Mouse (Mus musculus) ES-Bruce4 (cell line): ENCODE measurements around the gene Fkbpl. TPM values are rescaled to one million over a fixed set of nuclear protein-coding genes. Genes with fewer than 3 reads are reported as not detected.

ENCODE experiments used
- H3K27ac ChIP-seq: 2 replicates; pipeline ENCODE4 v1.5.1; 2012; ENCODE audit warnings: low read length, inconsistent platforms; ENCODE audit not compliant: insufficient read depth
- H3K27me3 ChIP-seq: 2 replicates; pipeline ENCODE4 v1.6.1; 2012; ENCODE audit warnings: mild to moderate bottlenecking, low read length, inconsistent platforms; ENCODE audit not compliant: control insufficient read depth, poor library complexity, insufficient read depth, severe bottlenecking
- H3K36me3 ChIP-seq: 2 replicates; pipeline ENCODE4 v1.6.1; 2012; ENCODE audit warnings: inconsistent platforms, mild to moderate bottlenecking, low read length, moderate library complexity; ENCODE audit not compliant: control insufficient read depth, poor library complexity, insufficient read depth, severe bottlenecking
- H3K4me1 ChIP-seq: one replicate; pipeline ENCODE4 v1.8.1; 2011; ENCODE audit warnings: low read length; ENCODE audit not compliant: control insufficient read depth, insufficient read depth
- H3K4me3 ChIP-seq: 2 replicates; pipeline ENCODE4 v1.5.1; 2011; ENCODE audit warnings: low read depth, mild to moderate bottlenecking, low read length
- H3K9ac ChIP-seq: 2 replicates; pipeline ENCODE4 v1.6.1; 2012; ENCODE audit warnings: low read depth, mild to moderate bottlenecking, inconsistent platforms; ENCODE audit not compliant: poor library complexity, severe bottlenecking
- H3K9me3 ChIP-seq: replicated peaks from 2 replicates; pipeline ENCODE4 v1.6.1; 2012; ENCODE audit warnings: mild to moderate bottlenecking, low read length, inconsistent platforms; ENCODE audit not compliant: control insufficient read depth, poor library complexity, insufficient read depth, severe bottlenecking
- CTCF ChIP-seq: IDR thresholded peaks from one replicate; pipeline ENCODE4 v1.8.1; 2011; ENCODE audit warnings: low read depth, low read length
- EP300 ChIP-seq: IDR thresholded peaks from 2 replicates; pipeline ENCODE4 v1.6.1; 2011; ENCODE audit warnings: low read depth, low read length; ENCODE audit not compliant: insufficient read depth
- POLR2A ChIP-seq: IDR thresholded peaks from one replicate; pipeline ENCODE4 v1.8.1; 2011; ENCODE audit warnings: low read length; ENCODE audit not compliant: insufficient read depth
- polyA plus RNA-seq: library from polyadenylated mRNA; stranded (reverse); fragments of >200 nt; gene quantifications from 2 replicates; pipeline ENCODE4 v1.2.4, GENCODE M21; 2011; ENCODE audit warnings: low read depth; ENCODE audit not compliant: missing spikeins, insufficient read depth, insufficient read length

Gene Fkbpl
- polyA plus RNA-seq, 1 experiment = 16.5 TPM

DNA sequence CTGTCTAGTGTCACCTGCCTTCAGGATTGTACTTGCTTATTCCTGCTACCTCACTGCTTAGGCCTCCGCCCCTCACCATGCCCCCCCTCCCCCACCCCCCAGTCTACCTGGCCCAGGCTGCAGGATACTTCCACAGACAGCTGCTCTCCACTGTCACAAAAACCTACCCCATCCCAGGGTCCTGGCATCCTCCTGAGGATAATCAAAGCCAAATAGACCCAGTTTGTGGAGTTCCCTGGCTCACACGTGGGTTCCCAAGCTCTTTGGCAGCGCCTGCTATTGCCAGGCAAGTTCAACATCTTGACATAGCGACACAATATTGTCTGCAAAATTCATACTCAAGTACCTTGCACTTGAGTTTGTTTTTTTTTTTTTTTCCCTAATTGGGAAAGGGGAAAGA is 36.1 kb downstream of the Fkbpl start:
- no peaks in the 10 kb centered on the region for H3K36me3 ChIP-seq
- H3K27ac ChIP-seq = no peak overlapping the region
- no peaks in the 10 kb centered on the region for H3K4me1 ChIP-seq
- no peak overlapping the region for H3K4me3 ChIP-seq
- TF ChIP-seq EP300 = no peak
- TF ChIP-seq CTCF = no peak
- TF ChIP-seq POLR2A = no peak
- H3K9me3 ChIP-seq = no peaks in the 10 kb centered on the region
- no peaks in the 10 kb centered on the region for H3K27me3 ChIP-seq
- H3K9ac ChIP-seq = no peak overlapping the region

DNA sequence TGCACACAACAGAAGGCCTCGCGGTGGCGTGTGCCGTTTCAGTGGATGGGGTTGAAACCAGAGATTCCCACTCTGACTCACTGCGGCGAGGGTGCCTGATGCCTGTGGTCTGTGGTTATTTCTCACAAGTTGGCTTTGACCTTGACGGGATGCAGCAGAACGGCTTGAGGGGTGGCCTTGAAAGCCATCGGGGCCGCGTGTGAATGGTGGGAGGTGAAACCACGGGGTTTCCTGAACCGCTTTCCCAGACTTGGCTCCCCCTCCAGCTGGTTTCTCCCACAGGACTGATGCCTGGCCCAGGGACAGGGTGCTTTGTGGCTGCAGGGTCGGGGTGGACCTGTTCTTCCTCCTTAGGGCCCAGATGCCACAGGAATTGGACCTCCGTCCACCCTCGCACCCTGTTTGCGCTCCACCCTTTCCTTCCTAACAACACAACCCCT is 36.6 kb downstream of the Fkbpl start:
- H3K9me3 ChIP-seq = no peaks in the 10 kb centered on the region
- no peak for TF ChIP-seq CTCF
- no peak for TF ChIP-seq EP300
- TF ChIP-seq POLR2A = no peak
- H3K36me3 ChIP-seq = no peaks in the 10 kb centered on the region
- H3K27ac ChIP-seq = no peak overlapping the region
- no peak overlapping the region for H3K4me3 ChIP-seq
- H3K27me3 ChIP-seq = no peaks in the 10 kb centered on the region
- no peak overlapping the region for H3K9ac ChIP-seq
- no peaks in the 10 kb centered on the region for H3K4me1 ChIP-seq

DNA sequence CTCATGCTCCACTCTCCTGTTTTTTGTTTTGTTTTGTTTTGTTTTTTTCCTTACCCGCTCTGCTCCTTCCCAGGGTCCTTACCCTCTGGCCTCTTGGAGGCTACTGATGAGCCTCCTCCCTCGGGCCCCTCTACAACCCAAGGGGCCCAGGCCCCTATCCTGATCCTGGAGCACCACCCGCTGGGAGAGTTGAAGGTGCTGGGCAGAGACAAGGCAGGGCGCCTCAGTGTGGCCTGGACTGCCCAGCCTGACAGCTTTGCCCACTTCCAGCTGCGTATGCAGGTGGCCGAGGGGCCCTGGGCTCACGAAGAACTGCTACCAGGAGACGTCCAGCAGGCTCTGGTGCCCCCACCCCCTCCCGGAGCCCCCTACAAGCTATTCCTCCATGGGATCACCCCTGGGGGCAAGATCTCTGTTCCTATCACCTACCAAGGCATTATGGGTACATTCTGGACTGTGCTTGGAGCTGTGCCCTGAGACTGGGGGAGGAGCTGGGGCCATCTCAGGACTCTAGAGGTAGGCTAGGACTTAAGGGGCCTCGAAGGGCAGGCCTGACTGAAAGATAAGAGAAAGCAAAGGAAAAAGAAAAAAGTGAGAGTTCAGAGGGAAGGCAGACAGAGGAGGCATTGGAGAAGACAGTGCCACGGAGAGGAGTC is 37.4 kb downstream of the Fkbpl start:
- no peaks in the 10 kb centered on the region for H3K4me1 ChIP-seq
- no peak overlapping the region for H3K4me3 ChIP-seq
- TF ChIP-seq POLR2A (no peak), EP300 (no peak), CTCF (no peak)
- H3K27me3 ChIP-seq = no peaks in the 10 kb centered on the region
- H3K9ac ChIP-seq = no peak overlapping the region
- no peak overlapping the region for H3K27ac ChIP-seq
- no peaks in the 10 kb centered on the region for H3K36me3 ChIP-seq
- H3K9me3 ChIP-seq = no peaks in the 10 kb centered on the region

DNA sequence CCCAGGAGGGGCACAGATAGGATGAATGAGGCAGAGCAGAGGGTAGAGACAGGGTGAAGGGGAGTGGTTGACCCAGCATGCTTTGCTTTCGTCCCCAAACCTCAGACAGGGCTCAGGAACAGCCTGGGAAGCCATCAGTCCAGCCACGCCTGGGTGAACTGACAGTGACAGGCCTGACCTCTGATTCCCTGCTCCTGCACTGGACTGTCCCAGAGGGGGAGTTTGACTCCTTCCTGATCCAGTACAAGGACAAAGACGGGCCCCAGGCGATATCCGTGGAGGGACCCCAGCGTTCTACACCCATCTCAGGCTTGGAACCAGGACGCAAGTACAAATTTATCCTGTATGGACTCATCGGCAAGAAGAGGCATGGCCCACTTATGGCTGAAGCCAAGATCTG is 38.6 kb downstream of the Fkbpl start:
- Histone ChIP-seq H3K27me3 (no peaks in the 10 kb centered on the region), H3K9me3 (no peaks in the 10 kb centered on the region), H3K36me3 (no peaks in the 10 kb centered on the region), H3K4me1 (no peaks in the 10 kb centered on the region), H3K4me3 (no peak overlapping the region), H3K27ac (no peak overlapping the region), H3K9ac (no peak overlapping the region)
- TF ChIP-seq POLR2A (no peak), EP300 (no peak), CTCF (no peak)

DNA sequence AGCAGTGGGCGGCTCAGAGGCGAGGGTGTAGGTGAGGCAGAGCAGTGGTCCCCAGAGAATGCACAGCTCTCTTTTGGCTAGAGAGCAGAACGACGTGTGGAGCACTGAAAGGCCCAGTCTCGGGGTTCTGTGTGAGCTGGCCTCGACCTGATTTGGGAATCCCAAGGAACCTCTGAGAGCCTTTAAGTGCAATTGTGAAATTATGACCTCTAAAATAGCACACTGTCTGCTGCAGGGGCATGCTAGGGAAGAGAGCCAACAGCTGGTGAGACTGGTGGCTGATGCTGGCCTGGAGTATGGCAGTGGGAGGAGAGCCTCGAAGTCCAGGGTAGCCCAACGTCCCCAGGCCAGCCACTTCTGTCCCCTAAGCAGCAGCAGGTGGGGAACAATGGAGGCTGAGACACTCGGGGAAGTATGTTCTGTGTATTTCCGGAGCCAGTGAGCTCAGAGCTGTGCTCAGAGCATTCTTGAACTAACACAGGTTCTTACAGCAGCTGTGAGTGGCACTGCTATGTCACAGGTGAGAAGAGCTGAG is 39.2 kb downstream of the Fkbpl start:
- Histone ChIP-seq H3K9me3 (no peaks in the 10 kb centered on the region), H3K9ac (no peak overlapping the region), H3K27me3 (no peaks in the 10 kb centered on the region), H3K36me3 (no peaks in the 10 kb centered on the region), H3K4me1 (no peaks in the 10 kb centered on the region), H3K27ac (no peak overlapping the region), H3K4me3 (no peak overlapping the region)
- TF ChIP-seq POLR2A (no peak), CTCF (no peak), EP300 (no peak)

DNA sequence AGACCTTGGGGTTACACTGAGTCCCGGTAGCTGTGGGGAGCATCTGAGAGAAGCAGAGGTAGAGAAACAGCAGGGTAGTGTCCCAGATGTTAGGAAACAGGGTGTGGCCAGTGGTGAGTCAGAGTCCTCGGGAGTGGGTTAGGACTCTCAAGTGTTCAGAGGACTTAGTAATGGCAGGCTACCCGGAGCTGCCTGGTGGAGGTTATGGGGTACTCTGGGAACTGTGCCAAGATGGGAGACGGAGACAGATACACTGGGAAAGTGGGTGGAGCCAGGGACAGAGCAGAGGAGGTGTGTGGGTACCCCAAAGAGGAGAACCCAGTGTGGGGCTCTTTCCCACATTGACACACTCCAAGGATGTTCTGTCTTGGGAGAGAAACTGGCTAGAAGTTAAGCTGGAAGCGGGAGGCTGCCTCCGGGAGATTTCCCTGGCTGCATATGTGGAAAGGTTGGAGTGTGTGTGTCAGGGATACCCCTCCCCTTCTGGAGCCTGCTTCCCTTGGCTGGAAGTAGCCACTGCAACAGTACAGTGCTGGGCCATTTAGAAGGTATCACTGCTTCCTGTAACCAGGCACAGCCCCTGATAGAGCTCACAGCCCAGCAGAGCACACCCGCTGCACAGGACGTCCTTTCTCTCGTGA is 39.8 kb downstream of the Fkbpl start:
- no peaks in the 10 kb centered on the region for H3K36me3 ChIP-seq
- TF ChIP-seq EP300 (no peak), CTCF (no peak), POLR2A (no peak)
- H3K27ac ChIP-seq = no peak overlapping the region
- no peak overlapping the region for H3K4me3 ChIP-seq
- H3K9me3 ChIP-seq = no peaks in the 10 kb centered on the region
- no peaks in the 10 kb centered on the region for H3K4me1 ChIP-seq
- no peaks in the 10 kb centered on the region for H3K27me3 ChIP-seq
- H3K9ac ChIP-seq = no peak overlapping the region
